Mouse (Mus musculus): ENCODE data around the gene Brd2.

GRCm38 (mm10) chr17:34141448-34141847, 19.0 kb upstream of the Brd2 start:
- TF ChIP-seq NRF1 (IDR thresholded peaks at IDR 0.05; ENCODE audit: insufficient read depth, low read depth, low read length, poor library complexity, severe bottlenecking): no peak
- no peak for TF ChIP-seq JUND (IDR thresholded peaks at IDR 0.05; ENCODE audit: low read depth, low read length)
- TF ChIP-seq CTCF (IDR thresholded peaks at IDR 0.05 in 2 of 3, conservative IDR thresholded peaks at IDR 0.05 in 1 of 3; ENCODE audit: control insufficient read depth in 1 of 3, insufficient read depth in 1 of 3, low read depth in 2 of 3, low read length in 3 of 3, poor library complexity in 1 of 3, severe bottlenecking in 1 of 3): no peak
